Mouse (Mus musculus) CH12.LX (cell line): Measurements from ENCODE around the gene Mmp24. TPM values are rescaled to one million over a fixed set of nuclear protein-coding genes. Genes with fewer than 3 reads are reported as not detected.
A peak's percentile ranks its signal among the peaks of the same experiment; 100 is the strongest.

Experiments
- DNase-seq: peaks from one replicate; pipeline ENCODE4 v3.0.0-alpha.2; 2013; ENCODE audit errors: extremely low read depth
- H3K27ac ChIP-seq: 2 replicates; pipeline ENCODE4 v1.5.1; 2012; ENCODE audit warnings: low read depth, mild to moderate bottlenecking, control low read depth, moderate library complexity; ENCODE audit not compliant: insufficient read depth
- H3K27me3 ChIP-seq: replicated peaks from 2 replicates; pipeline ENCODE3; 2012; ENCODE audit warnings: inconsistent platforms
- H3K36me3 ChIP-seq, 2 experiments: replicated peaks in 1 of 2; 2 replicates each; pipeline versions ENCODE3 to v1.6.1; 2012; ENCODE audit warnings: inconsistent platforms in 1 of 2, low read length in 1 of 2, mild to moderate bottlenecking in 1 of 2, mixed read lengths in 1 of 2, moderate library complexity in 1 of 2; ENCODE audit not compliant: control insufficient read depth in 1 of 2, insufficient read depth in 1 of 2
- H3K4me1 ChIP-seq, 2 experiments: 2 replicates each; pipeline ENCODE4 v1.6.1; 2012; ENCODE audit warnings: inconsistent platforms in 1 of 2, moderate library complexity in 1 of 2; ENCODE audit not compliant: insufficient read depth in 2 of 2, control insufficient read depth in 1 of 2
- H3K4me2 ChIP-seq: 2 replicates; pipeline ENCODE4 v1.6.1; 2012; ENCODE audit warnings: low read depth, mild to moderate bottlenecking, control low read depth; ENCODE audit not compliant: poor library complexity, insufficient read depth, severe bottlenecking
- H3K4me3 ChIP-seq, 3 experiments: fragments of 150-350 bp in 1 of 3; sonication (generic) in 1 of 3; replicated peaks in 1 of 3; 2 replicates each; pipeline versions ENCODE3 to v1.5.1; 2011 to 2012; ENCODE audit warnings: low read depth in 2 of 3, low read length in 2 of 3, mild to moderate bottlenecking in 2 of 3, moderate library complexity in 2 of 3, control low read depth in 1 of 3, improper control_type of control experiment in 1 of 3, inconsistent platforms in 1 of 3, mixed read lengths in 1 of 3; ENCODE audit not compliant: poor library complexity in 1 of 3
- H3K79me2 ChIP-seq: replicated peaks from 2 replicates; pipeline ENCODE4 v1.6.1; 2012; ENCODE audit warnings: mild to moderate bottlenecking, moderate library complexity; ENCODE audit not compliant: control insufficient read depth, poor library complexity, insufficient read depth, severe bottlenecking; ENCODE audit errors: extremely low read depth
- H3K9ac ChIP-seq: 2 replicates; pipeline ENCODE4 v1.6.1; 2012; ENCODE audit warnings: low read depth, mild to moderate bottlenecking, control low read depth, moderate library complexity; ENCODE audit not compliant: insufficient read depth
- H3K9me3 ChIP-seq: replicated peaks from 2 replicates; pipeline ENCODE3; 2012; ENCODE audit warnings: low read length, inconsistent platforms, mixed read lengths
- BHLHE40 ChIP-seq: IDR thresholded peaks from 2 replicates; pipeline ENCODE4 v1.6.1; 2011; ENCODE audit warnings: mild to moderate bottlenecking, low read depth, low read length, improper control_type of control experiment
- CHD1 ChIP-seq: IDR thresholded peaks from 2 replicates; pipeline ENCODE4 v1.6.1; 2012; ENCODE audit warnings: low read depth, low read length, improper control_type of control experiment, inconsistent platforms
- CTCF ChIP-seq, 2 experiments: IDR thresholded peaks in 1 of 2; conservative IDR thresholded peaks in 1 of 2; 2 replicates each; pipeline ENCODE4 v1.5.1; 2011 to 2012; ENCODE audit warnings: low read depth in 2 of 2, low read length in 2 of 2, improper control_type of control experiment in 1 of 2, inconsistent platforms in 1 of 2, mild to moderate bottlenecking in 1 of 2, moderate library complexity in 1 of 2
- E2F4 ChIP-seq: IDR thresholded peaks from 2 replicates; pipeline ENCODE4 v1.6.1; 2011; ENCODE audit warnings: low read depth, low read length, improper control_type of control experiment; ENCODE audit not compliant: insufficient replicate concordance
- ELF1 ChIP-seq: IDR thresholded peaks from 2 replicates; pipeline ENCODE4 v1.6.1; 2014; ENCODE audit warnings: low read depth, mild to moderate bottlenecking, inconsistent platforms, low read length, improper control_type of control experiment
- ETS1 ChIP-seq: conservative IDR thresholded peaks from 2 replicates; pipeline ENCODE4 v1.6.1; 2012; ENCODE audit warnings: low read depth, mild to moderate bottlenecking, inconsistent platforms, low read length, improper control_type of control experiment, moderate library complexity
- HCFC1 ChIP-seq: IDR thresholded peaks from 2 replicates; pipeline ENCODE4 v1.6.1; 2012; ENCODE audit warnings: low read depth, mild to moderate bottlenecking, inconsistent platforms, low read length, improper control_type of control experiment
- JUN ChIP-seq: IDR thresholded peaks from 2 replicates; pipeline ENCODE4 v1.6.1; 2011; ENCODE audit warnings: low read depth, mild to moderate bottlenecking, low read length, improper control_type of control experiment, moderate library complexity; ENCODE audit not compliant: insufficient read depth
- JUND ChIP-seq: conservative IDR thresholded peaks from 2 replicates; pipeline ENCODE4 v1.6.1; 2011; ENCODE audit warnings: low read depth, low read length, improper control_type of control experiment
- MAFK ChIP-seq: IDR thresholded peaks from 2 replicates; pipeline ENCODE4 v1.6.1; 2011; ENCODE audit warnings: low read length, improper control_type of control experiment; ENCODE audit not compliant: insufficient replicate concordance
- MXI1 ChIP-seq: IDR thresholded peaks from 2 replicates; pipeline ENCODE4 v1.6.1; 2011; ENCODE audit warnings: mild to moderate bottlenecking, low read depth, low read length, improper control_type of control experiment
- MYC ChIP-seq: IDR thresholded peaks from 2 replicates; pipeline ENCODE4 v1.6.1; 2011; ENCODE audit warnings: low read depth, mild to moderate bottlenecking, improper control_type of control experiment, low read length
- NRF1 ChIP-seq: IDR thresholded peaks from 2 replicates; pipeline ENCODE4 v1.6.1; 2014; ENCODE audit warnings: low read depth, mild to moderate bottlenecking, inconsistent platforms, low read length, improper control_type of control experiment, moderate library complexity
- POLR2AphosphoS2 ChIP-seq: IDR thresholded peaks from 2 replicates; pipeline ENCODE4 v1.6.1; 2011; ENCODE audit warnings: low read depth, low read length, improper control_type of control experiment
- RAD21 ChIP-seq: IDR thresholded peaks from 2 replicates; pipeline ENCODE4 v1.6.1; 2011; ENCODE audit warnings: low read depth, mild to moderate bottlenecking, low read length, improper control_type of control experiment, moderate library complexity
- RCOR1 ChIP-seq: conservative IDR thresholded peaks from 2 replicates; pipeline ENCODE4 v1.6.1; 2012; ENCODE audit warnings: low read depth, mild to moderate bottlenecking, inconsistent platforms, low read length, improper control_type of control experiment
- SMC3 ChIP-seq: IDR thresholded peaks from 2 replicates; pipeline ENCODE4 v1.6.1; 2011; ENCODE audit warnings: low read depth, low read length, improper control_type of control experiment
- UBTF ChIP-seq: IDR thresholded peaks from 2 replicates; pipeline ENCODE4 v1.6.1; 2012; ENCODE audit warnings: low read depth, mild to moderate bottlenecking, inconsistent platforms, low read length, improper control_type of control experiment, moderate library complexity
- ZC3H11A ChIP-seq: IDR thresholded peaks from 2 replicates; pipeline ENCODE4 v1.6.1; 2012; ENCODE audit warnings: low read depth, mild to moderate bottlenecking, inconsistent platforms, low read length, improper control_type of control experiment
- dilution Hi-C: fragments of 300-500 bp; cut with MboI; formaldehyde crosslinking; loops from 2 replicates; pipeline ENCODE4 v1.14.3; 2020; ENCODE audit warnings: low sequenced_read_pairs; ENCODE audit not compliant: extremely low pct_unique_long_range_greater_than_20kb, extremely low pct_ligation_motif_present
- in situ Hi-C: fragments of 300-500 bp; cut with MboI; formaldehyde crosslinking; loops from 3 replicates; pipeline ENCODE4 v1.14.3; 2019; ENCODE audit warnings: low sequenced_read_pairs, low pct_ligation_motif_present, low pct_unique_long_range_greater_than_20kb, mixed read lengths
- polyA plus RNA-seq: library from polyadenylated mRNA; unstranded; fragments of >175 nt; gene quantifications from 2 replicates; pipeline ENCODE4 v1.2.1, GENCODE M21; 2012; ENCODE audit warnings: low read depth; ENCODE audit not compliant: insufficient read length
- total RNA-seq, 2 experiments: library from RNA; depleted of rRNA; stranded (reverse); fragments of 300-350 nt in 1 of 2; fragments of >200 nt in 1 of 2; gene quantifications; 2 replicates each; pipeline ENCODE4 v1.2.3; 2012 to 2014

Mmp24 gene
- total and polyA plus RNA-seq, 3 experiments, result 0.42 TPM; not detected in 2

DNA sequence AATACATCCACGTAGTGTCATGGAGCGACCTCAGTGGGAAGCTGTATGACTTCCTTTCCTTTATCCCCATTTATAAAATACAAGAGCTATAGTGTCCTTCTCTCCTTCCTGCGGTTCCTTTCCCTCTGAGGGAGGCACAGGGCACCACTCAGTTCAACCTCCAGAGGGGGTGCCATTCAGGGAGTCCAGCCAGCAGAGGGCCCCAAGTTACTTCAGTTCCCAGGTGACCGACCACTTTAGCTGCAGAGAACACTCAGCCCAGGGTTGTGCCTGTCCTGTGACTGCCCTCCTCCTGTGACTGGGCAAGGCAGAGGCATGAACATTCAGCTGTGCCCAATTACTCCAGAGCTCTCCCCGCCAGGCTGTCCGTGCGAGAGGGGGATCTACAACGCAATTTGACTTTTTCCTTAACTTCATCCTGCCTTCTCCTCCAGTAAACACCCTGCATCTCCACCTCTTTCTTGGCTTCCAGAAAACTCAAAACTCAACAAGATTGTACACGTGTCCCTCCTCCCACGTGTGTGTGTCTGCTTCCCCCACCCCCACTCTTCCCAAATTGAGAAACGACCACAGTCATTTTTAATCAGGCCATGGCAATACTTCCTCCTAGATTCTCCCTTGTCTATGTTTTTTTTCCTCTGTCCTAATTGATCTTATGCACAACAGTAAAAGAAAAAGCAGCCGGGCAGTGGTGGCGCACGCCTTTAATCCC lies 18.1 kb upstream of the Mmp24 start:
- dilution Hi-C loops, result no loop called here
- DNase-seq, result no peak
- no peaks in the 10 kb centered on the region for H3K9me3 ChIP-seq
- H3K9ac ChIP-seq, result no peak overlapping the region
- TF ChIP-seq CTCF (conservative IDR thresholded peaks at IDR 0.05 in 1 of 2, IDR thresholded peaks at IDR 0.05 in 1 of 2; ENCODE audit: low read depth in 2 of 2, low read length in 2 of 2), result peak in 1 of 2 experiments; percentile 72; a peak in 2 of 4 replicates
- peak; percentile 8; the same call in 1 of the 2 replicates for TF ChIP-seq SMC3
- TF ChIP-seq RAD21, result peak; percentile 7
- TF ChIP-seq ELF1, result no peak
- no peak for TF ChIP-seq RCOR1
- no peak for TF ChIP-seq MAFK
- TF ChIP-seq JUND, result no peak
- no peak for TF ChIP-seq JUN
- TF ChIP-seq, all 38 proteins: peak for 3
- no peaks in the 10 kb centered on the region for H3K79me2 ChIP-seq
- in situ Hi-C loops, result loop anchor here (5.0 to 25.0 kb wide), 2 partner anchors 85 to 245 kb away; partner anchors contain the start of genes Acss2 and Ggt7
- no peak overlapping the region for H3K4me2 ChIP-seq
- no peaks in the 10 kb centered on the region for H3K36me3 ChIP-seq
- no peak overlapping the region for H3K27ac ChIP-seq
- H3K4me3 ChIP-seq, result no peak overlapping the region
- H3K4me1 ChIP-seq, result peaks cover 0 to 7% of the 10 kb centered on the region in 2 experiments; a peak in 1 of 4 replicates
- H3K27me3 ChIP-seq, result peaks cover 8% of the 10 kb centered on the region

DNA sequence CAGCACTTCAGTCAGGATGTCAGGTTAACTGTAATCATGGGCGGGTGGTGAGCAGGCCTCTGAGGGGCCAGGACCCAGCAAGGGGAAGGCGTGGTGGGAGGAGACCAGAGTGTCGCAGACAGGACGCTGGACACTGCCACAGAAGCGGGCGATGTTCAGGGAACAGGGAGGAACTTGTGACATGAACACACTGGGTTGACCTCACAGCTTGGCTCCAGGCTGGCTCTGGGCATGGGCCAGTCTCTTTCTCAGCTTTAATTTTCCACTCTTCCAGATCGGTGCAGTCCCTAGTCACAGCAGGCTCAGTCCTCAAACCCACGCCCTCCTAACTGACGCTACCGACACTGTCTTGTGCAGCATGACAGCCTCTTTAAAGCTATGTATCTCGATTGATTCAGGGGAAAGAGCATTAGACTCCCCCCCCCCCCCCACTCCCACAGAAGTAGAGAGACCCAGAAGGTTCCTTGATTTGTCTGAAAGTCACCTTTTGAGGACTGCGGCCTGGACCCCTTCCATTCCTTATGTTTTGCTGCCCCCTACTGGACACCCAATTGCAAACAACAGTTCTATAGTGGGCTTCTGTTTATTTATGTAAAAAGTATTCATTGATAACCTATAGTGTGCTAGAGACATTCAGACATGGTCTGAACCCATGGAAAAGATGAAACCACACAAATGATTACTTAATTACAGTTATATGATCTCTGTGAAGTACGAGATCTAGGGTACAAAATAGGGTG lies 10.3 kb upstream of the Mmp24 start:
- no peaks in the 10 kb centered on the region for H3K79me2 ChIP-seq
- H3K4me1 ChIP-seq, result peaks cover 3 to 13% of the 10 kb centered on the region in 2 experiments; a peak in 3 of 4 replicates
- H3K9me3 ChIP-seq, result no peaks in the 10 kb centered on the region
- H3K27me3 ChIP-seq, result peaks cover 21% of the 10 kb centered on the region
- H3K36me3 ChIP-seq, result no peaks in the 10 kb centered on the region
- in situ Hi-C loops, result loop anchor here (25.0 kb wide), 1 partner anchor 253 kb away; the partner anchor contains the start of genes Acss2 and Ggt7
- H3K4me3 ChIP-seq, result no peak overlapping the region
- TF ChIP-seq JUND (no peak), POLR2AphosphoS2 (no peak), NRF1 (no peak), RAD21 (peak; percentile 95), HCFC1 (no peak), CTCF (conservative IDR thresholded peaks at IDR 0.05 in 1 of 2, IDR thresholded peaks at IDR 0.05 in 1 of 2; ENCODE audit: low read depth in 2 of 2, low read length in 2 of 2) (peak in 1 of 2 experiments; percentile 93; a peak in 3 of 4 replicates), E2F4 (no peak), SMC3 (peak; percentile 76), CHD1 (no peak), MXI1 (no peak), BHLHE40 (0 out of 2 replicates have a peak, but pooled peaks have one; percentile 24), MYC (no peak), UBTF (no peak), ETS1 (no peak), ZC3H11A (peak; percentile 22; the same call in 1 of the 2 replicates)
- H3K4me2 ChIP-seq, result peak overlapping the region; percentile 37; the same call in 1 of the 2 replicates
- dilution Hi-C loops, result no loop called here
- DNase-seq, result peak; percentile 78
- H3K9ac ChIP-seq, result no peak overlapping the region; the same call in 1 of the 2 replicates
- H3K27ac ChIP-seq, result no peak overlapping the region
